Mouse (Mus musculus) layer of hippocampus, adult 9-10 months (tissue): ENCODE measurements around the gene Nol4l.

ENCODE experiments used
- DNase-seq: peaks from one replicate; pipeline ENCODE4 v3.0.0; 2022; ENCODE audit warnings: low spot score

Nol4l gene

DNA sequence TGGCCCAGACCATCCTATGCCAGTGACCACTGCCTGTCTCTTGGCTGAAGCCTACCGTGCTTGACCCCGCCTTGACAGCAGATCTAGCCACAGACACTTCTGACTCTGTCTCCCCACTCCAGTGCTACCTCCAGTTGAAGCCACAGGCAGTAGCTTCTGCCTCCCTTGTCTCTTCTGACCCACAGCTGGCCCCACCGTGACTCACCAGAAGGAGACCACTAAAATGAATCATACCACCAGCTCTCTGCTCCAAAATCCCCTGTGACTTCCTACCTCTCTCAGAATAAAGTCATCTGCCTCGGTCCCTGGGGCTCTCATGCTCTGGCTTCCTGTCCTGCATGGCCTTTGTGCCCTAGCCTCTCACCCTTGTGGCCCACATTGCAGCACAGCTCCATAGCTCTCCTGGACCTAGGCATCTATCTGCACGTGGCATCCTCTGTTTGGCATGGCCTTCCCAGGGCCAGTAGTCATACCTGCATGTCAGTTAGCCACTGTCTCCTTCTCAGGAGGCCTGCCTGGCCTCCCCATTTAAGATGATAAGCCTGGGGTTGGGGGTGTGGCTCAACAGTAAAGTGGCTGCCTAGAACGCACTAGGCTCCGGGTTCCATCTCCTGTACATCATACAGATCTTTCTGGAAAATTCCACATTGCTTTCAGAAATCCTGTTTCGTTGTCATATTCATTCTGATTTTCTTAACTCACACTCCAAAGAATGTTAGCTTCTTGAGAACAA, 13.3 kb upstream of the Nol4l start:
- no peak for DNase-seq

- DNase-seq = no peak
Observed at GRCm38 (mm10) chr2:153538898-153539297, 9.1 kb upstream of the Nol4l start.

DNA sequence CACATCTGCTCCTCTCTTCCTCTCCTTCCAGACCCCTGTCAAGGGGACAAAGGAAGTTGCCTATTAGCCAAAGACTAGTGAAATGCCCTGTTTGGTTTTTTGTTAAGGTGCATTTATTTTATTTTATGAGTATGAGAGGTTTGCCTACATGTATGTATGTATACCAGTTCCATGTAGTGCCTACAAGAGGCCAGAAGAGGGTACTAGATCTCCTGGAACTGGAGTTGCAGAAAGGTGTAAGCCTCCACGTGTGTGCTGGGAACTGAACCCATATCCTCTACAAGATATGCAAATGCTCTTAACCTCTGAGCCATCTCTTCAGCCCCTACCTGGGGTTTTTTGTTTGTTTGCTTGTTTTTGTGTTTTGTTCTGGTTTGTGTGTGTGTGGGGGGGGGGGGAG, 4.2 kb upstream of the Nol4l start:
- no peak for DNase-seq

DNA sequence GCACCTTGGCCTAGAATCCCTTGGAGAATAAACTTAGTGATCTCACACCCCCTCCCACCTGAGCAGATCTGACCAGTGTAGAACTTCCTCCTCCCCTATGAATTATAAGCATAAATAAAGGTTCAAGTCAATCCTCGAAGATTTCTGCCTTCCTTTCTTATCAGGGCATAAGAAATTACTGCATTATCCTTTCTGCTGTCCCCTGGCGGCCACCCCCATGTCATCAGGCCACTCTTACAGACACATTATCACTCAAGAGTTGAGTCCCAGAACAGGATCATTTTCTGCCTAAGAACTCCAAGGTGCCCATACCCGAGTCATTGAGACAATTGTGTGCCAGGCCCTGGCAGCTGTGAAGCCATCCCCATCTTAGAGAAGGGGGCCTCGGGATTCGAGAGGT, 1.2 kb upstream of the Nol4l start:
- DNase-seq = no peak

- DNase-seq = no peak
Observed at GRCm38 (mm10) chr2:153529365-153529781, 398 bp downstream of the Nol4l start.

DNA sequence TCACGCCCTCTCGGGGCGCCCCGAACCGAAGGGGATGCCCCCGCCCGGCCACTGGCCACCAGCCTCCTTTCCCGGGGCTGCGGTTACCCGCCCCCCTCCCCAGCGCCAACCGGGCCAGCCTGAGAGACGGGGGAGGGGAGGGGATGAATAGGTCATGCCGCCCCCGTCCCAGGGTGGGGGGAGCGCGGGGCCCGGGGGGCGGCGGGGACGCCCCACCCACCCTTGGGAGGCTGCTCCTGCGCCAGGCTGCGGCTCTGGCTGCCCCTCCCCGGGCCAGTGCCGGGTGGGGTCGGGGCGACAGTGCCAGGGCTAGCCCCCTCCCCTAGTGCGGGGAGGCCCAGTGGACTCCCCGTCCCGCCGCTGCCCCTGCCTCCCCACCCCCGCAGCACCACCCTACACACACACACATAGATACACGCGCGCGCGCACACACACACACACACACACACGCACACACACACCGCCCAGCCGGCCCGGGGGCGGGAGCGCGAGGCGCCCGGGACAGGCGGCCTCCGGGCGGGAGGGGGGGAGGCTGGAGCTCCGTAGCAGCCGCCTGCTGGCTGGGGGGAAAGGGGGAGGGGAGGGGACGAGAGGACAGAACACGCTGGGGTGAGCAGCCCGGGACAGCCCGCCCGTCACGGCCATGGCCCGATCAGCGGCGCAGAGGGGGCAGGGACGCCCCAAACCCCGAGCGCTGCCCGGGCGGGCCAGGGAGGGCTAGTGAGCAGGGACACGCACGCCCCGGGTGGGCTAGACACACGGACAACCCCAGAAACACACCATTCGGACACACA, 1.0 kb downstream of the Nol4l start:
- no peak for DNase-seq

DNA sequence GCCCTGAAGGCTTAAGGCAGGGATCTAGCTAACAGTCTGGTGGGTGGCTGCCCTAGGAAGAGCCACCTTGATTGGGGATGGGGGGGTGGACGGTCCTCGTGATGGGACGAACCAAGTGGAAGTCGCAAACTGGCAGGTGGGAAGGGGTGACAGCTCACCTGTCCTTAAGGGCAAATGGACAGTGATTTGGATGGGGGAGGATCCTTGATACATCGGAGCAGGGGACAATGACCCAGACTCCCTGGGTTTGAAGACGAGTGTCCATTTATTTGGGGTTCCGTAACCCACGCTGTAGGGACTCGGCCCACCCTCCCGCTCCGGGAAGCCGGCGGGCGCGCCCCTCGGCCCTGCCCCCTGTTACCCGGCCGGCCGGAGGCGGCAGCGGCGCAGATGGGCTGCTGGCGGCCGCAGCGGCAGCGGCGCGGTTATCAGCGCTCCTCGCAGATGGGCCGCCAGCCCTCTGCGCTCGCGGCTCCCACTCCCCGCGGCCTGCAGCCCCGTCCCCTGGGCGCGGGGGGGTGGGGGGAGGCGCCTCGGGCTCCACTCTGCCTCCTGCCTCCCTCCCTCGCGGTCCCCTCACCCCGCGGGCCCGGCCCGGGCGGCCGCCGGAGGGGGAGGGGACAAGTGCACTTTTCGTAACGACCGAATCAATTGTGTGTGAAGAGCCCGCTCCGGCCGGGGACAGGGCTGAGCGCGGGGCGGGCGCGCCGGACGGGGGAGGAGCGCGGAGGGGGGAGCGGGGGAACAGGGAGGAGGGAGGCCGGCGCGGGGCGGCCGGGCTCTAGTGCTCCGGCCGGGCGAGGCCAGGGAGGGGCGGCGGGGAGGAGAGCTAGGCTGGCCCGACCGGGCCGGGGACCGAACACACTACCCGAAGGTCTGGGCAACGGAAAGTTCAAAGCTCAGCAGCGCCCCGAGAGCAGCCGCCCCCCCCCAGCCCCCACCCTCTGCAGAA, 1.9 kb downstream of the Nol4l start:
- DNase-seq = no peak

DNA sequence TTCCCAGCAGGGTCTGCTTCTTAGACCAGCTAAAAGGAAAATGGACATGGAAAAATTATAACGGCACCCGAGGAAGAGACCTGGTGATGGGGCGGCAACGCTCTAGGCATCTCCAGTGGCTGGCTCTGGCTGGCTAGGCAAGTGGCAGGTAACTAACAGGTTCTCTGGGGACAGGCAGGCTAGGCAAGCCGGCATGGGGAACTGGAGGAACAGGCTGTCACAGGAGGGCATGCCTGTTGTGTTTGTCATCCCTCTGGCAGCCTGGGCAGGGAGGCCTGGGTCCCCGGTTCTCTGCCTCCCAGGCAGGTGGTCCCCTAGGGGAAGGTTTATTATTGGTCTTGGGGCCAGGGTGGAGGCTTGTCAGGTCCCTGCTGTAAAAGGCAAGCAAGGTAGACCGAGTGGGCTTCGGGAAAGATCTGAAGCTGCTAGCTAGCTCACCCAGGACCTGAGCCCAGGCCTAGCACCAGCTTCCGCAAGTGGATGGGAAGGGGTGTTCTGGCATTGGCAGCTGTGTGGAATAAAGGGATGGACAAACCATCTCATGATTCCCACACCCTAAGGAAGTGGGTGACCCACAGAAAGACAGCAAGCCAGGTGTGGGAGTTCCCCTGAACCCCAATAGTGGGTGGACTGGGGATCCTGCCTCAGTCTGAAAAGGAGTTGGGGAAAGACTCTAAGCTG, 2.8 kb downstream of the Nol4l start:
- DNase-seq = no peak

GRCm38 (mm10) chr2:153525906-153526311, 3.9 kb downstream of the Nol4l start:
- no peak for DNase-seq

DNA sequence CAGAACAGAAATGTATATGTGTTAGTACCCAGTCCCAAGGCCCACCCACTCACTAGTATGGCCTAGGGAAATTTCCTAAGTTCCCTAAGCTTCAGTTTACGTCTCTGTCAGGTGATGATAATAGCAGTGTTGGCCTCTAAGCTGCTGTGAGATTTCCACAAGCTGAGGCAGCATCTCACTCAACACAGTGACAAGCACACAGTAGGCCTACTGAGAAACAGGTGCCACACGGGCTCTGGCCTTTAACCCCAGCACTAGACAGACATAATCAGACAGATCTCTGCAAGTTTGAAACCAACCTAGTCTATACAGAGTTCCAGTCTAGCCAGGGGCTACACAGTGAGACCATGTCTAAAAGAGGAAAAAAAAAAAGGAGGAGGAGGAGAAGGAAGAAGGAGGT, 5.0 kb downstream of the Nol4l start:
- no peak for DNase-seq

DNA sequence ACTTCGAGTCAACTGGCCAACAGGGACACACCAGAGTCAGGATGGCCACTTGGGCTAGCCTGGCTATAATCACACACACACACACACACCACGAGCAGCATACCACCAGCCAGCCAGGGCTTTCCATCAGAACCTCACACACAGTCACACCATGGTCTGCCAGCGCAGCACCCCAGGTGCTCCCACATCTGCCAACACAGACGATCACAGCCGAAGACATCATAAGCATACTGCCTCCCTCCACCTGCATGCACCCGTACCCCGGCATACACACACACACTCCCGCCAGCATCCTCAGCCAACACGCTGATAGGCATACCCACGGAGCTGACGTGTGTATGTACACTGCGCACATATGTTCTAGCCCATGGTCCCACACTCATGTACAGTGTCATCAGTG, 6.1 kb downstream of the Nol4l start:
- DNase-seq = no peak

GRCm38 (mm10) chr2:153523143-153523542, 6.6 kb downstream of the Nol4l start:
- DNase-seq = no peak

- DNase-seq = no peak
Observed at GRCm38 (mm10) chr2:153522270-153522669, 7.5 kb downstream of the Nol4l start.

- DNase-seq = no peak
Observed at GRCm38 (mm10) chr2:153520057-153520456, 9.7 kb downstream of the Nol4l start.

- DNase-seq = no peak
Observed at GRCm38 (mm10) chr2:153516961-153517360, 12.8 kb downstream of the Nol4l start.

DNA sequence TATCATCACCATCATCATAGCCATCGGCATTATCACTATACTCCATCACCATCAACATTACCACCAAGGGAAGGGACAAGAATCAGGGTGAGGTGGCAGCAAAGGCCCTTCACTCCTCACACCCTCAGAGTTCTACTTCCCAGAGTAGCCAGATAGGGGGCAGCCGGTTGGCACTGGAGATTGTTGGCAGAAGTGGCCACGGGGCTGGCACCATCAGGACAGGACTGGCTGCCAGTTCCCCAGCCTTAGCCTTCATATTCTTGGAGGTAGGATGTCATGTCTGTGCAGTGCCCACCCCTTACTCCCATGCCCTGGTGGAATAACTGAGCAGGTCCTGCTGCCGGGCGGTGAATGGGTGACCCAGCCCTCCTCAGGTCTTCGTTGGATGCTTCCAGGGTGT, 14.2 kb downstream of the Nol4l start:
- DNase-seq = no peak

- no peak for DNase-seq
Observed at GRCm38 (mm10) chr2:153514497-153515380, 15.0 kb downstream of the Nol4l start.

DNA sequence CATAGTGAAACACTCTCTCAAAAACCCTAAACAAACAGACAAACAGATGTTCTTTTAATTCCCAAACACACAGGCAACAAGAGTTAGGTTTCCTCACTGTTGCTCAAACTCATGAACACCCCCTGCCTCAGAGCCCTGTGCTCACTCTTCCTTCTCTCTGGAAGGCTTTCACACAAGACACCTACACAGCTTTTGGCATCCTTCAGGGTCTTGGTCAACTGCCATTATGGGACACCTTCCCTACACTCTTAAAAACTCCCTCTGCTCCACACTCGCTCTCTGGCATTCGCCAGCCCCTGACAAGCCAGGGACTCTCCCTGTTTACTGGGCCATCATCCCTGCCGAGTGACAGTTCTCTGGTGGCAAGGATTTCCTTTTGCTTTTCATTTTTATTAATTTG, 15.8 kb downstream of the Nol4l start:
- DNase-seq = no peak

DNA sequence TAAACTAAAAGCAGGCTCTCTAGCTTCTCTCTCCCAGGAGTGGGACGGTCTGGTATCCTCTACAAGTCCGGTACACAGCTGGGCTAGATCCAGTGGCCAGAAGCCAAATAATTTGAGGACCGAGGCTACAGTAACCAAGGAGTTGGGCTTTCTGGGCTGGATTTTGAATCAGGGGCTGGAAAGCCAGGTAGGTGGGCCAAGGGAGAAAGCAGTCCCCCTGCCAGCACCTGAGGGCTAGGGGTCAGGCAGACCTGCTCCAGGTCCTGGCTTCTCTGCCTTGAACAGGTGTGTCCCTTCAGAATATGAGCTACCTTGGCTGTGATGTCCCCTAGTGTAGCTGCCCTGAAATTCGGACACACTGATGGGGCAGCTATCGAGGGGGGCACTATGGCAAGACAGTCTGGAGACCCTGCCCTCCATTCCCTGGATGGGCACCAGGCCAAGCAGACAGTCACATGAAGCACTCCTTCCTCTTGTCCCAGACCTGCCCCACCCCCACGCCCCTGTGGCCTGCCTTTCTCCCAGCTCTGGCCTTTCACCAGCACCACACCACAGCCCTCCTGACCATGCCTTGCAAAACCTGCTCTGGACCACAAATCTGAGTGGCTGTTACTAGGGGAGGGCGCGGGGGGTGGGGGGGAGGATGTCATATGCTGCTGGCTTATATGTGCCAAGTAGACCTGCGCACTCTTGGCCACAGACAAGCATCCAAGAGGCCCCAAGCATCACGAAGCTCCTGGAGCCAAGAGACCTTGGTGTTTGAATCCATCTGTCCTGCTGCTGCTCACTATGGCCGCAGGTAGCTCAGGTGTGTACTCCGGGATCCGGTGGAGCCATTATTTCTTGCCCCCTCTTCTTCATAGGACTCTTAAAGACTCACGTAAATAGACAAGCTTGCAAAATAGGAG, 17.1 kb downstream of the Nol4l start:
- no peak for DNase-seq

DNA sequence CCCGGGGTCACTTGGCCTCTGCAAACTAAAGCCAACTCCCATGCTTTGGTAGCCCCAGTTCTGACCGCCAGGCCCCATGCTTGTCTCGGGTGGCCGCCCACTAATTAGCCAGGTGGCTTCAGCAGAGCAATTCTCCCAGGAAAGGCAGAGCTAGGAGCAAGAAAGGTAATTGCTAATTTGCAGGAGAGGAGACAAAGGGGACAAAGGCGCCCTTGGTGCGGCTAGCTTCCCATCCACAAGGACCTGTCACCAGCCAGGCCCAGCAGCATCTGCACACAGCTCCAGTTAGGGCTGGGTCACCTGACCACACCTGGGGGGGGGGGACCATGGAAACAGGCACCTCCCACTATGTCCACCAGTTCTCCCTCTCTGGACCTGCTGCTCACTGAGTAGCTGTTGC, 18.2 kb downstream of the Nol4l start:
- no peak for DNase-seq
